Mouse (Mus musculus) T-helper 1 cell (primary cell): ENCODE data around the gene Crtc2.
"Not testable (repeated sequence)": the region's sequence is repeated elsewhere in the genome, so short reads cannot be mapped to it uniquely, and the experiment has no call there.

Source experiments
- in situ Hi-C: fragments of 300-600 bp; cut with MboI, MseI; formaldehyde crosslinking; loops from one replicate; pipeline ENCODE4 v1.15.1; 2025; ENCODE audit warnings: high pct_unique_total_duplicates

The Crtc2 gene

GRCm38 (mm10) chr3:90266901-90267775, 13.2 kb downstream of the Crtc2 start:
- in situ Hi-C loops = no loop called here

- in situ Hi-C loops = no loop called here
These were observed 14.2 kb downstream of the Crtc2 start for GRCm38 (mm10) chr3:90268190-90268589.

- in situ Hi-C loops = no loop called here
These were observed 15.0 kb downstream of the Crtc2 start for GRCm38 (mm10) chr3:90268971-90269370.

- in situ Hi-C loops = no loop called here
These were observed 16.8 kb downstream of the Crtc2 start for GRCm38 (mm10) chr3:90270784-90271183.

- in situ Hi-C loops = no loop called here
These were observed 18.2 kb downstream of the Crtc2 start for GRCm38 (mm10) chr3:90272170-90272569.

DNA sequence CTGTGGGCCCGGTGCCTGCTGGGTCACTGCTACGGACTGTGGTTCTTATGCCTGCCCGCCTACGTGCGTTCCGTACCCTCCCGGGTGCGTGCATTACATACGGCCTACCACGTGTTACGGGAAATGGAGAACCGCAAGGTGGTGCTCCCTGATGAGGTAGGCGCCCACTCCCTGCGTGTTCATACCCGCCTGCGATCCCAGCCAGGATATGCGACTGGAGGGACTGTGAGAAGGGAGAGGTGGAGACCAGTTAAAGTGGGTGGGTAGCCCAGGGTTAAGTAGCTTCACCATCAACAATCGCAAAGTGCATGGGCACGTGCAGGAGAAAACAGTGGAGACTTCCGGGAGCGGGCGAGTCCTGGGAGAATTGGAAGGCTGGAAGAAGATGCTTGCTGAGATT, 19.9 kb downstream of the Crtc2 start:
- in situ Hi-C loops = no loop called here

DNA sequence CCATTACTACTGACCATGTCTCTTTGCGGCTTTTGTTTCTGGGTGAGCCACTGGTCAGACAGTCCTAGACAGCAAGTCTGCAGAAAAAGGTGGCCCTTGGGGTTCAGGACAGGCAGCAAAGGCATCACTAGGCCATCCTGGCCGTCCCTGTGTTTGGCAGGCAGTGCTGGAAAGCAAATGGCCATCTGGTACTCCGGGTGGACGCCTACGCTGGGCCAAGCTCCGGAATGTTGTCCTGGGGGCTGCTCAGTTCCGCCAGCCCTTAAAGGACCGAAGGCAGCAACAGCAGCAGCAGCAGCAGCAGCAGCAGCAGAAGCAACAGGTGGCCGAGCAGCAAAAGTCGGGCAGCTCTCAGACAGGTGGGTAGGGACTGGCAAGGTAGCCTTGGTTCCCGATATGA, 21.3 kb downstream of the Crtc2 start:
- in situ Hi-C loops = no loop called here

DNA sequence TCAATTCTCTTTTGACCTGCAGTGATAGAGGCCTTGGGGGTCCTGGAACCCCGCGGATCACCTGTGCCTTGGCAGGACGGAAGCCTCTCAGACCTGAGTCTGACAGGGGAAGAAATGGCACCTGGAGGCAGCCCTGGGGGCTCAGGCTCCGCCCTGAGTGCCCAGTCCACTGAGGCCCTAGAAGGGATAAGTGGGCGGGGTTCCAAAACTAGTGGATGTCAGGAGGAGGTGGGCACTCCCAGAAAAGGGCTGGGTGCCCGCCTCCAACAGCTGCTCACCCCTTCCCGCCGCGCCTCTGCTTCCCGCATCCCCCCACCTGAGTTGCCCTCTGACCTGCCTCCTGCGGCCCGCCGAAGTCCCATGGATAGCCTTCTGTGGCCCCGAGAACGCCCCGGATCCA, 22.9 kb downstream of the Crtc2 start:
- in situ Hi-C loops = no loop called here

- in situ Hi-C loops = no loop called here
These were observed 23.8 kb downstream of the Crtc2 start for GRCm38 (mm10) chr3:90277793-90278192.

DNA sequence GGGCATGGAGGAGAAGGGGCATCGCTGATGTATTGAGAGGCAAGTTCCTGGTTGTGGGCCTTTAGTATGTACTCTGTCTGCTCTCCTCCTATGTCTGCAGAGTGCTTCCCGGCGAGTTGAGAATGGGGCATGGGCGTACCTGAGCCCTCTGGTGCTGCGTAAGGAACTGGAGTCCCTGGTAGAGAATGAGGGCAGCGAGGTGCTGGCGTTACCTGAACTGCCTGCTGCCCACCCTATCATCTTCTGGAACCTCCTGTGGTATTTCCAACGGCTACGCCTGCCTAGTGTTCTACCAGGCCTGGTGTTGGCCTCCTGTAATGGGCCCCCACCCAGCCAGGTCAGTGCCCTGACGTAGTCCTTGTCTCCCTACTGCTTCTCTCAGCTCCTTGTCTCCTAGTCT, 24.2 kb downstream of the Crtc2 start:
- in situ Hi-C loops = no loop called here

GRCm38 (mm10) chr3:90279216-90279615, 25.3 kb downstream of the Crtc2 start:
- in situ Hi-C loops = no loop called here

DNA sequence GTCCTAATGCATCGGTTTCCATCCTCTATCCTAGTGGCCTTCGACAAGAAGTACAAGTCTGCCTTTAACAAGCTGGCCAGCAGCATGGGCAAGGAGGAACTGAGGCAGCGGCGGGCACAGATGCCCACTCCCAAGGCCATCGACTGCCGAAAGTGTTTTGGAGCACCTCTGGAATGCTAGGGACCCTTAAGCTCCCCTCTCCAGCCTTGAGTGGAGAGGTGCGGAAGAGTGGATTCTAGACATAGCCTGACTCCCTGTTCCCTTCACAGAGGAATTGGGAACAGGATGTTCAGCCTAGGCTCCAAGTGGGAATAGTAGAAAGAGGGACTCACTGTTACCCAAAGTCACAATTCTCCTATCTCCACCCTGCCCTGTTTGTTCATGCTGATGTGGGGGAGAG, 25.8 kb downstream of the Crtc2 start:
- in situ Hi-C loops = no loop called here

DNA sequence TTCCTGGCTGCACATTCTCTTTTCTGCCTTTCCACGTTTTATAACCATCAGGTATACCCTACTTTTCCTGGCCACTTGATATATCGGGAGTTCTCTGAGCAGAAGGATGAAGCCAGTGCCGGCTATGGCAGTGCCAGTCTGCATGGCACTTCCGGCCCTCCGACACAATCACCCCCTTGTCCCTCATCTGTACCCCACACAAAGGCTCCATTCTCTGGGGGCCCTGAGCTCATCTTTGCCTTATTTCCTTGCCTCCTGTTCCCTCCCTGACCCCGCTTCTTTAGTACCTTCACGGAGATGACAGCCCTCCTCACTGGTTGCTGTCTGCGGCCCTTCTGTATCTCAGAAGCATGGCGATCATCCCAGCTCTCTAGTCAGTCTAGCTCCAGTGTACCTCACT, 26.7 kb downstream of the Crtc2 start:
- in situ Hi-C loops = no loop called here

GRCm38 (mm10) chr3:90284150-90284549, 30.2 kb downstream of the Crtc2 start:
- in situ Hi-C loops = no loop called here

DNA sequence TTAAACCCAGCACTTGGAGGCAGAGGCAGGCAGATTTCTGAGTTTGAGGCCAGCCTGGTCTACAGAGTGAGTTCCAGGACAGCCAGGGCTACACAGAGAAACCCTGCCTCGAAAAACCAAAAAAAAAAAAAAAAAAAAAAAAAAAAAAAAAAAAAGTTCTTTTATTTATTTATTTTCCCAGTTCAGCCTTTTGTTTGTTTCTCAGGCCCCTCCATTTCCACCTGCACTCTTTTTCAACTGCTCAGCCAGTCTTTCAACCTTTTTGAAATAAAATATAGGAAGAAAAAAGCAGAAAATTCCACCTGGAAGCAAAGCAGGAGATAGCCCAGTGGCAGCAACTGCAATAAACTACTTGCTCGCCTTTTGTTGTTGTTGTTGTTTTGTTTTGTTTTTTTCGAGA, 35.4 kb downstream of the Crtc2 start:
- in situ Hi-C loops = not testable (repeated sequence)

- in situ Hi-C loops = no loop called here
These were observed 36.6 kb downstream of the Crtc2 start for GRCm38 (mm10) chr3:90290602-90291001.

- in situ Hi-C loops = no loop called here
These were observed 38.0 kb downstream of the Crtc2 start for GRCm38 (mm10) chr3:90291982-90292344.

DNA sequence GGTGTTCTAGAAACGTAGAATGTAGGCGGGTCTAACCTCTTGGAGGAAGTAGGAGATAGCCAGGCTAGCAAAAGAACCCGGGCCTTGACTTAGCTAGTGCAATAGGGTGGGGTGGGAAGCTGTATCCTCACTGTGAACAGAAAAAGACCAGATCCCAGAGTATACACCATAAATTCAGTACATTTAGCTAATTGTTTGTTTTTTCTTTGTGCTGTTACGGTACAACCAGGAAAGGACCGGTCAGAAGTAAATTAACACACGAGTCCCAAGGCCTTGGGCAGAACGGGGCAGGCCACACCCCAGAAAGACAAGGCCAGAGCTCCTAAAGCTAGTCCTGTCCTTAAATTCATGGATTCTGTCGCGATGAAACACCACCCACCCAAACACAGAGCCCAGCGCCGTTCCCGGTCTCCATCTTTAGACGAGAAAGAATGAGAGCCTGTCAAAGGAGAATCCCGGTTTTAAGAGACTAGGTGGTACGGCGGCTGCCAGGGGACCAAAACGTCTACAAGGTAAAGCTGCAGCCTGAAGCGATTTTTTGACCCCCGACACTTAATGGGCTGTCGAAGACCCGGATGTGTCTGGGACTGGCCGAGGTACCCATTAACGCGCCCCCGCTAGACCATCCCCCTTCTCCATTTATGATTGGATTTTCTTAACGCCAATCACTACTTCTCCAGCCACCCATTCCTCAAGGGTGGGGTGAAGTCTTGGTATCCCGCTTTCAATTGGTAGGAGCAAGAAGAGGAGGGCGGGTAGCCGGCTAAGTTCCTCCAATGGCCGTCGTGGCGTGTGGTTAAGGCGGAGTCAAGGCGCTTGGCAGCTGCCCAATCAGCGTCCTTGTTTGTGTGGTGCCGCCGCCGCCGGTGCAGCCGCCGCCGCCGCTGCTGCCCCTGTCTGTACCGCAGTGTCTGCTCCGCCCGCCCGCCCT, 38.6 kb downstream of the Crtc2 start, which contains the start of gene Gatad2b:
Gatad2b (plus strand) TSS at position 834 of the 931 bp plus-strand sequence.
- in situ Hi-C loops = no loop called here

- in situ Hi-C loops = no loop called here
These were observed 39.5 kb downstream of the Crtc2 start for GRCm38 (mm10) chr3:90293352-90294063.

- in situ Hi-C loops = no loop called here
These were observed 40.1 kb downstream of the Crtc2 start for GRCm38 (mm10) chr3:90294064-90294440.

GRCm38 (mm10) chr3:90294651-90295050, 40.7 kb downstream of the Crtc2 start:
- in situ Hi-C loops = no loop called here

DNA sequence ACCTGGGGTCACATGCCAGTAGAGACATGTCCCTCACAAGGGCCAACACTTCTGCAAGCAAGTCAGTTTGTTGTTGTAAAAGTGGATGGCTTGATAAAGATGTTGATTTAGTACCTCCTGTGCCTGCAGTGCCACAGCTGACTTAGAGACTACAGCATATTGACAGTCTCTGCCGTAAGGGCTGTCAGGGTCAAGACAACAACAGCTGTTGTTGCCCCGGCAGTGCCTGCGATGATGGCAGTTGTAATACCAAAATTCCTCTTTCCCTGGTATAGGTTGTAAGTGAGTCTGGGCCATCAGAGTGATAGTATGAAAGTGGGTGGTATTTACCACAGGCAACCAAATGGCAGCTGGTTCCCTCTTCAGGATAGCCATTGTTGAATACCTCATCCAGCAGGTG, 51.8 kb downstream of the Crtc2 start:
- in situ Hi-C loops = no loop called here
